Mouse (Mus musculus): ENCODE measurements at regions not wholly inside any gene's neighbourhood (a gene's known extent, or its start where the extent isn't known, plus 50 kb on each side); places are given as distances from the start of the nearest gene placed in this dataset.

DNA sequence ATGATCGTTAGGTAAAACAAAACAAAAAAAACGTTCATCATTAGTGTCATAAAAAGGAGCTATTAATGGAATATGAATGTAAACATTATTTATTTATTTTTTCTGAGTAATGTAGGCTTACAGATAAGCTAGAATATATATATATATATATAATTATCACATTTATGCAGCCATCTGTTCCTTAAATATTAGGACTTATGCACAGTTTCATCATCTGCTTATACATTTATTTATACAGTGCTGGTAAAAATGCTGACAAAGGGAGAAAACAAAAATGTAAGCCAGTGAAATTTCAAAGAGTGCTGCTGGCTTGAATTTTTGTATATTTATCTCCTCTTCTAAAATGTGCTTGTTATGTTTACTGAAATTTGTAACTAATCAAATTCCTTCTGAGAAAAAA is 4841.7 kb upstream of the Gm7489 start:
- no peak for DNase-seq (ENCODE audit: low spot score)

DNA sequence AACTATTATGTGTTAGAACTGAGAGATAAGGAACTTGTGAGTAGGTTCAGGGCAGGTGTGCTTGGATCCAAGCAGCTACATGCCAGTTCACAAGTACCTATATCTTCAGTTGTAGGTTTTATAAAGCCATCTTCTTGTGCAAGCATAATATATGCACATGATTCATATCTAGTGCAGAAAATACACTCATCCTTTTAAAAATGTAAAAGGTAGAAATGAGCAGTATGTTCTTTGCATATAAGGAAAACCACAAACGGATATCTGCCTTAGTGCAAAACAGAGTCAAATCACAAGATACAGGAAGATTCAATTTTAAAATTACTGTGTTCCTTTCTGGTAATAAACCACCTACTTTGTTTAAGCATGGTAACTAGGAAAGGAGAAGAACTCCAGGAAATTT is 4819.6 kb upstream of the Gm7489 start:
- DNase-seq (ENCODE audit: low spot score) = no peak

DNA sequence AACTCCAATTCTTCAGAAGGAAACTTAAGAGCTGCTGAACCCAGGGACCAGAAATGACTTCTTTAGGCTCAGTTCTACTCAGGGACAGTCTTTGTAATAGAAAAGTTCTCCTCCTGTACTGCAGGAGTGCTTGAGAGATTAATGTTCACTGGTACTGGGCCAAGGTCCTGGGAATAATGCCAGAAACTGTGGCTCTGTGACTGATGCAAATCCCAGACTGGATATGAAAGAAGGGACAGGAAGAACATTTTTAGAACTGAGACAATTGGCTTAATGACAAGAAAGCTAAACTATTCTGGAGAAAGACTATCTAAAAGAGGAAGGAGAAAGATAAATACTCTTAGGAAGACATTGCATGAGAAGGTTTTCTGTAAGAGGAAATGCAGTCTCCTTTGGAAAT is 4818.8 kb upstream of the Gm7489 start:
- peak; percentile 92 for DNase-seq (ENCODE audit: low spot score)

DNA sequence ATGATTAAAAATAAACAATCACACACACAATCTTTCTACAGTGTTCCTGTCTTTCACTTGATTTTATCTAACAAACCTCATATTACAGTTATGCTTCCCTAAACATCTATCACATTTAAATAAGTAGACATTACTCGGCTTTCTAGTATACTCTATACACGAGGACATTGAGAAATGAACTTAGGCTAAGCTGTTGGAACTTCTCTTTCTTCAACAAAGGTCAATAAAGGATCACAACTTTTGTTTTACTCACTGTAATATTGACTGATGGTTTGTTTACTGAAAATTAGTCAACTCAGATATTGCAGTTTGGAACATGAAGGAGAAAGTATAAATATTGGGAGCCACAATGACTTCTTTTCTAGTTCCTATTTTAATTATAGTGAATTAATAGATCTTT is 4818.3 kb upstream of the Gm7489 start:
- DNase-seq (ENCODE audit: low spot score) = no peak

All from adipocyte (in vitro differentiated cells).